In genomic region chr13:59674761-59675150, GRCm38 (mm10) we compare ENCODE assay signal across 8 mouse cellular contexts. TPM values are rescaled to one million over a fixed set of nuclear protein-coding genes. Genes with fewer than 3 reads are reported as not detected.
DNase-seq lines count a peak whose midpoint lies in the region; ATAC-seq lines count a peak whose summit lies in the region.

No protein-coding gene starts in this region.

- peak overlapping the region; percentile 72; the same call in 1 of the 2 replicates for H3K27ac ChIP-seq in embryonic facial prominence, embryonic 15.5 days (replicated peaks)
- peak overlapping the region; percentile 83 for H3K27ac ChIP-seq in intestine, embryonic 15.5 days

- WGBS in embryonic facial prominence, embryonic 15.5 days: 2% methylated on average over 13 of the region's 13 CpGs
- 1% methylated on average over 13 of the region's 13 CpGs for WGBS in intestine, embryonic 15.5 days

- no peak for ATAC-seq in embryonic facial prominence, embryonic 15.5 days (ENCODE audit: insufficient number of reproducible peaks, low FRiP score, low TSS enrichment, low read depth)
- ATAC-seq in intestine, embryonic 15.5 days: peak; percentile 29; the same call in 1 of the 2 replicates
- no peak for ATAC-seq in activated CD4-positive, CD25-positive, alpha-beta regulatory T cell, adult 4 months

- H3K4me3 ChIP-seq in embryonic facial prominence, embryonic 15.5 days (replicated peaks): peak overlapping the region; percentile 77
- peak overlapping the region; percentile 78 for H3K4me3 ChIP-seq in intestine, embryonic 15.5 days (replicated peaks)

- no peaks in the 10 kb centered on the region for H3K9me3 ChIP-seq in embryonic facial prominence, embryonic 15.5 days (replicated peaks)
- no peaks in the 10 kb centered on the region for H3K9me3 ChIP-seq in intestine, embryonic 15.5 days

- H3K27me3 ChIP-seq in embryonic facial prominence, embryonic 15.5 days: no peaks in the 10 kb centered on the region
- no peaks in the 10 kb centered on the region for H3K27me3 ChIP-seq in intestine, embryonic 15.5 days (replicated peaks)

- peak overlapping the region; percentile 21; the same call in 1 of the 2 replicates for H3K9ac ChIP-seq in embryonic facial prominence, embryonic 15.5 days
- H3K9ac ChIP-seq in intestine, embryonic 15.5 days: peak overlapping the region; percentile 76

- peaks cover 16% of the 10 kb centered on the region for H3K4me1 ChIP-seq in embryonic facial prominence, embryonic 15.5 days
- H3K4me1 ChIP-seq in intestine, embryonic 15.5 days (replicated peaks): peaks cover 6% of the 10 kb centered on the region

- no peaks in the 10 kb centered on the region for H3K36me3 ChIP-seq in embryonic facial prominence, embryonic 15.5 days
- H3K36me3 ChIP-seq in intestine, embryonic 15.5 days: no peaks in the 10 kb centered on the region

- peak overlapping the region; percentile 75 for H3K4me2 ChIP-seq in embryonic facial prominence, embryonic 15.5 days (replicated peaks)
- peak overlapping the region; percentile 65 for H3K4me2 ChIP-seq in intestine, embryonic 15.5 days (replicated peaks)

- peak; percentile 35 to 41 for DNase-seq in frontal cortex, postnatal 36 days (ENCODE audit: low spot score in 2 of 2)
- no peak for DNase-seq in frontal cortex, postnatal 14 days (ENCODE audit: low spot score in 2 of 2)
- peak; percentile 28 for DNase-seq in MN1 (ENCODE audit: low spot score)
- DNase-seq in mesoderm, embryonic 11.5 days (ENCODE audit: low read depth, low spot score): peak; percentile 66
- no peak for DNase-seq in gastrocnemius, adult 8-10 months (ENCODE audit: low spot score in 2 of 2)

RNA-seq across cellular contexts. Expression of gene Golm1, which starts 0.9 kb away (rescaled TPM):
- 36.5 and 38.0 TPM in 2 replicates for polyA plus RNA-seq in embryonic facial prominence, embryonic 15.5 days (2015; fragmentation: Nextera tagmentation; extraction: Ambion mirVana)
- polyA plus RNA-seq in intestine, embryonic 15.5 days (2015; fragmentation: Nextera tagmentation; extraction: Ambion mirVana): 81.8 and 86.9 TPM in 2 replicates
- total RNA-seq in gastrocnemius, adult 8-10 months (2022): 1 to 10 TPM; 5.5 to 9.3 (median 7.5) TPM
- polyA plus RNA-seq in activated CD4-positive, CD25-positive, alpha-beta regulatory T cell, adult 4 months (2017; shearing (Covaris generic)): 10 to 100 TPM; 36.1 to 40.9 TPM

RNA-seq across cellular contexts. Expression of gene 4921517D22Rik, which starts 19.2 kb away (rescaled TPM):
- polyA plus RNA-seq in embryonic facial prominence, embryonic 15.5 days (2015; fragmentation: Nextera tagmentation; extraction: Ambion mirVana): not detected in 2 replicates
- not detected in 2 replicates for polyA plus RNA-seq in intestine, embryonic 15.5 days (2015; fragmentation: Nextera tagmentation; extraction: Ambion mirVana)
- total RNA-seq in gastrocnemius, adult 8-10 months (2022): not detected
- under 1 TPM in 1 of 2 experiments, not detected in 1; 0.48 TPM for polyA plus RNA-seq in activated CD4-positive, CD25-positive, alpha-beta regulatory T cell, adult 4 months (2017; shearing (Covaris generic))

RNA-seq across cellular contexts. Expression of gene Spata31d1a, which starts 35.4 kb away (rescaled TPM):
- 0.07 TPM in 1 of 2 replicates, not detected in the other for polyA plus RNA-seq in embryonic facial prominence, embryonic 15.5 days (2015; fragmentation: Nextera tagmentation; extraction: Ambion mirVana)
- 0.03 TPM in 1 of 2 replicates, not detected in the other for polyA plus RNA-seq in intestine, embryonic 15.5 days (2015; fragmentation: Nextera tagmentation; extraction: Ambion mirVana)
- not detected for total RNA-seq in gastrocnemius, adult 8-10 months (2022)
- not detected for polyA plus RNA-seq in activated CD4-positive, CD25-positive, alpha-beta regulatory T cell, adult 4 months (2017; shearing (Covaris generic))

RNA-seq across cellular contexts. Expression of gene Spata31d1b, which starts 37.3 kb away (rescaled TPM):
- 0.08 TPM in 1 of 2 replicates, not detected in the other for polyA plus RNA-seq in embryonic facial prominence, embryonic 15.5 days (2015; fragmentation: Nextera tagmentation; extraction: Ambion mirVana)
- not detected in 2 replicates for polyA plus RNA-seq in intestine, embryonic 15.5 days (2015; fragmentation: Nextera tagmentation; extraction: Ambion mirVana)
- total RNA-seq in gastrocnemius, adult 8-10 months (2022): not detected
- not detected for polyA plus RNA-seq in activated CD4-positive, CD25-positive, alpha-beta regulatory T cell, adult 4 months (2017; shearing (Covaris generic))

RNA-seq across cellular contexts. Expression of gene Spata31d1d, which starts 56.8 kb away (rescaled TPM):
- not detected in 2 replicates for polyA plus RNA-seq in embryonic facial prominence, embryonic 15.5 days (2015; fragmentation: Nextera tagmentation; extraction: Ambion mirVana)
- polyA plus RNA-seq in intestine, embryonic 15.5 days (2015; fragmentation: Nextera tagmentation; extraction: Ambion mirVana): not detected in 2 replicates
- total RNA-seq in gastrocnemius, adult 8-10 months (2022): not detected
- polyA plus RNA-seq in activated CD4-positive, CD25-positive, alpha-beta regulatory T cell, adult 4 months (2017; shearing (Covaris generic)): not detected

Comparison
In these comparisons a context has a peak if more than half of its experiments do, and no peak if none do; other contexts are left out.
1. DNase-seq: peak in frontal cortex, postnatal 36 days (2 of 2), MN1 (single experiment) and mesoderm, embryonic 11.5 days (single experiment); none in frontal cortex, postnatal 14 days (0 of 2) and gastrocnemius, adult 8-10 months (0 of 2).